Mouse (Mus musculus) neural tube, embryonic 15.5 days (tissue): ENCODE measurements around the gene Ccer1. TPM values are rescaled to one million over a fixed set of nuclear protein-coding genes. Genes with fewer than 3 reads are reported as not detected.

Experiments
- polyA plus RNA-seq: library from polyadenylated mRNA; unstranded; fragments of >200 nt; fragmentation: Nextera tagmentation; extraction: Ambion mirVana; gene quantifications from 2 replicates; pipeline ENCODE4 v1.2.1, GENCODE M21; 2015

Gene Ccer1
- polyA plus RNA-seq, 1 experiment from 2014 or later: not detected

Other genes starting within 250 kb of the Ccer1 start
- gene Dcn, start 213.4 kb upstream of the Ccer1 start, polyA plus RNA-seq: 129 and 153 TPM in 2 replicates
- gene Lum, start 127.9 kb upstream of the Ccer1 start, polyA plus RNA-seq: 27.7 and 49.7 TPM in 2 replicates
- gene Kera, start 86.2 kb upstream of the Ccer1 start, polyA plus RNA-seq: 0.13 and 0.28 TPM in 2 replicates
- gene Epyc, start 49.0 kb upstream of the Ccer1 start, polyA plus RNA-seq: 1.5 and 5.4 TPM in 2 replicates
- not detected in 2 replicates for gene C030005K15Rik, start 33.7 kb downstream of the Ccer1 start, polyA plus RNA-seq